Mouse (Mus musculus) olfactory bulb, adult 2 months (tissue): ENCODE data around the gene Ralgapb.

Experiments
- CTCF ChIP-seq: fragments of 200-500 bp; IDR thresholded peaks from 2 replicates; pipeline ENCODE4 v1.5.1; 2012; ENCODE audit warnings: low read depth, mild to moderate bottlenecking, low read length, moderate library complexity; ENCODE audit not compliant: insufficient read depth
- POLR2A ChIP-seq: fragments of 200-500 bp; IDR thresholded peaks from 2 replicates; pipeline ENCODE4 v1.6.1; 2012; ENCODE audit warnings: mild to moderate bottlenecking, low read depth, low read length, moderate library complexity; ENCODE audit not compliant: insufficient read depth

DNA sequence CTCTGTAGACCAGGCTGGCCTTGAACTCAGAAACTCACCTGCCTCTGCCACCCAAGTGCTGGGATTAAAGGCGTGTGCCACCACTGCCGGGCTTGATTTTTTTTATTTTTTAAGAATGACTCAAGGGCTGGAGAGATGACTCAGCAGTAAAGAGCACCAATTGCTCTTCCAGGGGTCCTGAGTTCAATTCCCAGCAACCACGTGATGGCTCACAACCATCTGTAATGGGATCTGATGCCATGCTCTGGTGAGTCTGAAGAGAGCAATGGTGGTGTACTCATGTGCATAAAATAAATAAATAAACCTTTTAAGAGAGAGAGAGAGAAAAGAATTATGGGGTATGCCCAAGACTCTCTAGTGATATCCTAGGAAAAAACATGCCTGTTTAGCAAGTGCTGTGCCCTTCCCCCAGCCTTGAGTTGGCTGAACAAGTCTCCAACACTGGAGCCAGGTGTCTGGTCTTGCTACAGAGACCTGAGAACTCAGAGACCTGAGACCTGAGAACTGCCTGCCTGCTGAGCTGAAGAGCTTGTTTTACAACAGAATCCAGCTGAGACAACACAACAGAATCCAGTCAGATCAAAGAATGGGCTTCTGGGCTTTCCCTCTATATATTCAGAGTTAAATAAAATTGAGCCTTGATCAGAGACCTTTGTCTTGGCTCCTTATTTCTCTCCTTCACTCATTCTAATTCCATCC, 40.0 kb upstream of the Ralgapb start:
- no peak for TF ChIP-seq POLR2A
- no peak for TF ChIP-seq CTCF
